Comparison of ENCODE assay signal across 17 mouse cellular contexts in genomic region chr14:89089661-89090060, GRCm38 (mm10).
DNase-seq lines count a peak whose midpoint lies in the region.
"Had no signal": no experiment of that assay in that cellular context is flagged by ENCODE, and none has a peak within 500 bp of the region (broad histone marks: within the 10 kb centered on the region; RNA-seq: fewer than 3 reads in every experiment).

No protein-coding gene starts in this region.

- no peaks in the 10 kb centered on the region for H3K36me3 ChIP-seq in midbrain, embryonic 10.5 days
- H3K36me3 ChIP-seq: G1E had no signal

- no peak overlapping the region for H3K27ac ChIP-seq in midbrain, embryonic 10.5 days (replicated peaks)

- no peaks in the 10 kb centered on the region for H3K27me3 ChIP-seq in midbrain, embryonic 10.5 days (ENCODE audit: low read depth, poor library complexity, severe bottlenecking)
- H3K27me3 ChIP-seq: CH12.LX, Patski had no signal

- no peaks in the 10 kb centered on the region for H3K4me1 ChIP-seq in midbrain, embryonic 10.5 days

- DNase-seq in retina, embryonic 14.5 days (ENCODE audit: low spot score): peak; percentile 79
- peak; percentile 80 for DNase-seq in retina, postnatal 1 day
- DNase-seq in midbrain, embryonic 10.5 days (ENCODE audit: low spot score): no peak
- DNase-seq in gastrocnemius, adult 18-20 months (ENCODE audit: low spot score): no peak
- DNase-seq: adrenal gland, adult 2 months; adrenal gland, adult 8-10 months; adrenal gland, postnatal 10 days; adrenal gland, postnatal 14 days; adrenal gland, postnatal 25 days; adrenal gland, postnatal 36 days; B cell, adult 2 months; cerebellum, adult 11 months; cerebellum, adult 11-12 months; cerebellum, adult 18-20 months had no signal

- WGBS in midbrain, embryonic 10.5 days: 81% methylated on average over 1 of the region's 1 CpGs

- H3K9me3 ChIP-seq in midbrain, embryonic 10.5 days (replicated peaks): no peaks in the 10 kb centered on the region

- H3K4me3 ChIP-seq in midbrain, embryonic 10.5 days: no peak overlapping the region

Comparison
In these comparisons a context has a peak if more than half of its experiments do, and no peak if none do; other contexts are left out.
1. DNase-seq: peak in retina, embryonic 14.5 days (single experiment) and retina, postnatal 1 day (single experiment); none in midbrain, embryonic 10.5 days (single experiment) and gastrocnemius, adult 18-20 months (single experiment).